Mouse (Mus musculus): ENCODE measurements around the gene Tmem179b. TPM values are rescaled to one million over a fixed set of nuclear protein-coding genes. Genes with fewer than 3 reads are reported as not detected.
"Not testable (repeated sequence)": the region's sequence is repeated elsewhere in the genome, so short reads cannot be mapped to it uniquely, and the experiment has no call there.

Gene Tmem179b
- total RNA-seq, 4 experiments from 2014 or later = 54.8 to 73.9 (median 63.9) TPM

DNA sequence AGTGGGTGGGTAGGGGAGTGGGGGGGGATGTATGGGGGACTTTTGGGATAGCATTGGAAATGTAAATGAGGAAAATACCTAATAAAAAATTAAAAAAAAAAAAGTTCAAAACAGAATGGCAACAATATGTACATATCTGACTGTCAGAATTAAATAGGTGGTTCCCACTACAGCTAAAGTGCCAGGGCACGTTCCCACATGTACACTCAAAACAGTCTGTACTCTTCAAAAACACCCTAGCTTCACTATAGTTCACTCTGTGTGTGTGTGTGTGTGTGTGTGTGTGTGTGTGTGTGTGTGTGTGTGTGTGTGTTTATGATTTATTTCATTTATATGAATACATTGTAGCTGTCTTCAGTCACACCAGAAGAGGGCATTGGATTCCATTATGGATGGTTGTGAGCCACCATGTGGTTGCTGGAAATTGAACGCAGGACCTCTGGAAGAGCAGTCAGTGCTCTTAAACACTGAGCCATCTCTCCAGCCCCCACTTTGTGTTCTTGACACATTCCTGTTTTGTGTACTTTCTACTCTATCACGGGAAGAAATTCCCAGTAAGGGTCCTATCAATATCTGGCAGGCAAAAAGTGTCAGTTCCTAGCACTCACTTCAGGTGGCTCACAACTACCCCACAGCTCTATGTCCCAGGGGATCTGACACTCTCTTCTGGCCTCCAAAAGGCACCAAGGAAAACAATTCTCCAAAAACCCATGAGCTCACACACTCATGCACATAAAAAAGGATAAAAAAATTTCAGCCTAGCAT is 45.8 kb downstream of the Tmem179b start:
- not testable (repeated sequence) for DNase-seq

GRCm38 (mm10) chr19:8727495-8728114 is 46.7 kb downstream of the Tmem179b start:
- DNase-seq = no peak

GRCm38 (mm10) chr19:8726609-8727390 is 47.5 kb downstream of the Tmem179b start:
- no peak for DNase-seq

DNA sequence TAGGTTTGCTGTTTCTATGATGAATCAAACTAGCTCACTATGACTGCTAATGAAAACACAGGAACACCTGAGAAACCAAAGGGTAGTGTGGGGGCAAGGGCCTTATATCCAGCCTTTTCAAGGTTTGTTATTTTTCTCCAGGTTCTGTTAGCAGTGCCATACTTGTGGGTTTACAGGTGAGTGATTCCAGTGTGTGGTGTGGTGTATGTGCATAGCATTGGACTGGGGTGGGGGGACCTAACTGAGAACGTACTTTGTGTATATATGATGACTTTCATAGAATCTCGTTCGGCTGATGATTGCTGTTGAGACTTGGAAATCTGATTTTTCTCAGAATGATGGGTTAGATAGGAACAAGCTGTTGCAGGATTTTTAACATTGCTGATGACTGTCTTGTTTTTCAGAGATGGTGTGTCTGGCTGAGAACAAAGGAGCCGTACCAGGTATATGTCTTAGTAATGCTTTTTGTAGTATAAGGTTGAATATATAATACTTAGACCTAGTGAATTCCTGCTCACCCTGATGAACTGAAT is 49.1 kb downstream of the Tmem179b start:
- DNase-seq = no peak

DNA sequence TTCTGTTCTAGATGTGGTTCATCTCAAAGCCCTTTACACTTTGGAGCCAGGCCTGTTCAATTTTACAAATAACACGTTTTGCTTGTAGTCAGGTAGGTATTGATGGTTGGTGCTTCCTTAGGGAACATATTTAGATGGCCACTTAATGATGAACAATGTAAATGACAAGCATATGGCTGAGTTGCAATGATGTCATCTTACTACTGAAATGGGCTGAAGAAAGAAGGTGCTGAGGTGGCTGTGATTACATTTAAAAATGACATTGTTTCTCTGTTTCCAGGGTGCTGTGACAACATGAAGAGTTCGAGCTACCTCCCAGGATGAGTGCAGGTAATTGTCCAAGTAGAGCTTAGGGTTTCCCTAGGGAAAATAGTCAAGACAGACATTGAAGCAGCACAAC is 49.9 kb downstream of the Tmem179b start:
- DNase-seq = no peak

- no peak for DNase-seq
Observed at GRCm38 (mm10) chr19:8723574-8724346, 50.5 kb downstream of the Tmem179b start.

DNA sequence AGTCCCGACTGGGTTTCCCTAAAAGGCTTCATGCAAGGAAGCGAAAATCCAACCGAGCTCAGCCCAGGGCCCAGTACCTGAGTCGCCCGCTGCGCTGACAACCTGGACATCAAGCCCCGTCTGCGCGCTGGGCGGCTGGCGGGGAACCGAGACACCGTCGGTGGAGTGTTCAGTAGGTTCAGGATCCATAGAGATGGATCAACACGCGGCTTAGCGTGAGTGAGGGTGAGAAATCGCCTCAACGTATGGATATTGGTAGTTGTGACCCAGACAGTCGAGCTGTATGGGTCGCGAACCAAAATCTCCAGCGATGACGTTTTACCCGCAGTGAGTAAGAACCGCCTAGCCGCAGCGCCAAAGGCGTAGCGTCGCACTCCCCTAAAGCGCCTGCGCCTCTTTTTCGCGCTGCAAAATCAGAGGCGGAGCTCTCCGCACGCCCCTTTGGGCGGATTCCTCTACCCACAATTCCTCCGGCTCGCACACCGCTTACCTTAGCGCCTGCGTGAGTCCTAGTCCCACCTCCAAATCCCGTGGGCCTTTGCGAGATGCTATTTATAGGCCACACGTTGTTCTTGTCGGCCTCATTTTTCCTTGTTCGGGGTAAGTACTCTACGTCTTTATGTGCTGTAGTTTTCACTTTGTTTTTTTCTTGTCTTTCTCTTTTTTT is 51.2 kb downstream of the Tmem179b start, which contains the start of gene Slc3a2:
Slc3a2 (minus strand) TSS at position 463 of the 667 bp plus-strand sequence.
- peak; percentile 96 for DNase-seq

GRCm38 (mm10) chr19:8722559-8722906 is 51.7 kb downstream of the Tmem179b start:
- DNase-seq = no peak

Small RNAs within 50 kb of the gene (microRNA-seq; reads per million reads assigned to microRNA genes)
- 0 to 0.50 reads per million in 2 experiments for gene Mir6992

Other genes with a start within 250 kb of the Tmem179b start
- gene Slc22a8, start 183.2 kb downstream of the Tmem179b start, total RNA-seq (2022) = under 1 TPM in 3 of 4 experiments, not detected in 1; 0.07 to 0.40 (median 0.15) TPM
- gene Slc22a6, start 156.4 kb downstream of the Tmem179b start, total RNA-seq (2022) = not detected
- gene Chrm1, start 110.7 kb downstream of the Tmem179b start, total RNA-seq (2022) = 1 to 10 TPM; 1.2 to 2.6 (median 1.8) TPM
- gene Slc3a2, start 51.1 kb downstream of the Tmem179b start, total RNA-seq (2022) = 100 to 1,000 TPM; 210 to 266 (median 246) TPM
- 10 to 100 TPM; 49.1 to 60.4 (median 53.3) TPM for gene Wdr74, start 38.6 kb downstream of the Tmem179b start, total RNA-seq (2022)
- gene 1700092M07Rik, start 33.7 kb downstream of the Tmem179b start, total RNA-seq (2022) = 1 to 10 TPM in 3 of 4 experiments, under 1 TPM in 1; 0.64 to 4.4 (median 1.8) TPM
- 100 to 1,000 TPM in 3 of 4 experiments, 10 to 100 TPM in 1; 90.9 to 138 (median 118) TPM for gene Stx5a, start 33.1 kb downstream of the Tmem179b start, total RNA-seq (2022)
- 100 to 1,000 TPM; 102 to 164 (median 148) TPM for gene Nxf1, start 17.4 kb downstream of the Tmem179b start, total RNA-seq (2022)
- gene Tmem223, start 3.5 kb downstream of the Tmem179b start, total RNA-seq (2022) = 100 to 1,000 TPM; 111 to 137 (median 123) TPM
- 10 to 100 TPM; 16.6 to 26.8 (median 21.0) TPM for gene Taf6l, start 11.9 kb upstream of the Tmem179b start, total RNA-seq (2022)
- 100 to 1,000 TPM in 2 of 4 experiments, 10 to 100 TPM in 2; 86.0 to 106 (median 102) TPM for gene Polr2g, start 24.1 kb upstream of the Tmem179b start, total RNA-seq (2022)
- 1 to 10 TPM; 2.5 to 4.9 (median 3.5) TPM for gene Zbtb3, start 28.1 kb upstream of the Tmem179b start, total RNA-seq (2022)
- 10 to 100 TPM; 27.4 to 40.5 (median 35.9) TPM for gene Ttc9c, start 44.9 kb upstream of the Tmem179b start, total RNA-seq (2022)
- gene Hnrnpul2, start 45.5 kb upstream of the Tmem179b start, total RNA-seq (2022) = 10 to 100 TPM; 66.4 to 84.4 (median 73.9) TPM
- not detected for gene AC129217.1, start 55.3 kb upstream of the Tmem179b start, total RNA-seq (2022)
- 100 to 1,000 TPM in 3 of 4 experiments, 10 to 100 TPM in 1; 96.6 to 137 (median 126) TPM for gene Bscl2, start 63.0 kb upstream of the Tmem179b start, total RNA-seq (2022)
- gene Gng3, start 64.7 kb upstream of the Tmem179b start, total RNA-seq (2022) = 1 to 10 TPM; 4.7 to 9.8 (median 8.7) TPM
- gene Lrrn4cl, start 76.3 kb upstream of the Tmem179b start, total RNA-seq (2022) = 1 to 10 TPM; 2.6 to 4.5 (median 3.3) TPM
- gene Ubxn1, start 97.0 kb upstream of the Tmem179b start, total RNA-seq (2022) = 100 to 1,000 TPM; 203 to 231 (median 218) TPM
- 10 to 100 TPM; 53.2 to 91.0 (median 63.1) TPM for gene Uqcc3, start 106.5 kb upstream of the Tmem179b start, total RNA-seq (2022)
- gene Lbhd1, start 109.3 kb upstream of the Tmem179b start, total RNA-seq (2022) = 10 to 100 TPM in 3 of 4 experiments, 1 to 10 TPM in 1; 9.6 to 22.4 (median 14.5) TPM
- not detected for gene Gm49403, start 109.5 kb upstream of the Tmem179b start, total RNA-seq (2022)
- 10 to 100 TPM; 32.6 to 54.7 (median 45.3) TPM for gene 1810009A15Rik, start 114.4 kb upstream of the Tmem179b start, total RNA-seq (2022)
- gene Gm49416, start 114.5 kb upstream of the Tmem179b start, total RNA-seq (2022) = 10 to 100 TPM in 1 of 4 experiments, 1 to 10 TPM in 3; 2.6 to 10.6 (median 6.0) TPM
- 10 to 100 TPM; 22.9 to 27.8 (median 25.0) TPM for gene Ints5, start 118.5 kb upstream of the Tmem179b start, total RNA-seq (2022)
- 100 to 1,000 TPM; 204 to 232 (median 222) TPM for gene Ganab, start 123.6 kb upstream of the Tmem179b start, total RNA-seq (2022)
- gene B3gat3, start 145.9 kb upstream of the Tmem179b start, total RNA-seq (2022) = 10 to 100 TPM; 61.3 to 72.9 (median 70.0) TPM
- 10 to 100 TPM; 51.9 to 73.5 (median 54.9) TPM for gene Rom1, start 154.9 kb upstream of the Tmem179b start, total RNA-seq (2022)
- gene Eml3, start 155.1 kb upstream of the Tmem179b start, total RNA-seq (2022) = 10 to 100 TPM; 57.9 to 87.6 (median 79.6) TPM
- gene Mta2, start 167.4 kb upstream of the Tmem179b start, total RNA-seq (2022) = 100 to 1,000 TPM in 2 of 4 experiments, 10 to 100 TPM in 2; 83.4 to 133 (median 102) TPM
- 10 to 100 TPM; 22.9 to 31.9 (median 26.8) TPM for gene Tut1, start 179.4 kb upstream of the Tmem179b start, total RNA-seq (2022)
- gene Eef1g, start 192.6 kb upstream of the Tmem179b start, total RNA-seq (2022) = 100 to 1,000 TPM; 306 to 355 (median 328) TPM
- 100 to 1,000 TPM; 122 to 227 (median 158) TPM for gene Ahnak, start 214.8 kb upstream of the Tmem179b start, total RNA-seq (2022)